Comparison of ENCODE assay signal across 11 mouse cellular contexts in genomic region chr10:60893810-60894147, GRCm38 (mm10).
A peak's percentile ranks its signal among the peaks of the same experiment; 100 is the strongest.
DNase-seq lines count a peak whose midpoint lies in the region; ATAC-seq and TF ChIP-seq lines count a peak whose summit lies in the region.
"Had no signal": no experiment of that assay in that cellular context is flagged by ENCODE, and none has a peak within 500 bp of the region (broad histone marks: within the 10 kb centered on the region; RNA-seq: fewer than 3 reads in every experiment).

No protein-coding gene starts in this region.

- WGBS in lung, embryonic 14.5 days: 30% methylated on average over 4 of the region's 4 CpGs
- WGBS in forebrain, embryonic 14.5 days: 23% methylated on average over 4 of the region's 4 CpGs
- WGBS in midbrain, embryonic 11.5 days: 33% methylated on average over 4 of the region's 4 CpGs

- H3K9ac ChIP-seq in lung, embryonic 14.5 days: no peak overlapping the region
- no peak overlapping the region for H3K9ac ChIP-seq in forebrain, embryonic 14.5 days (ENCODE audit: low read length)
- peak overlapping the region; percentile 39; the same call in 1 of the 2 replicates for H3K9ac ChIP-seq in midbrain, embryonic 11.5 days (ENCODE audit: low read length)
- H3K9ac ChIP-seq: heart, embryonic 12.5 days had no signal

- no peak for ATAC-seq in lung, embryonic 14.5 days (ENCODE audit: insufficient read depth)
- ATAC-seq in forebrain, embryonic 14.5 days: peak; percentile 83
- ATAC-seq in midbrain, embryonic 11.5 days (ENCODE audit: low FRiP score): peak; percentile 90
- ATAC-seq in erythroblast, adult 5-6 weeks (replicated peaks; ENCODE audit: low FRiP score, poor library complexity, severe bottlenecking): no peak

- peak; percentile 32 for DNase-seq in lung, embryonic 14.5 days
- DNase-seq in lung, postnatal 14 days: no peak
- peak; percentile 77 for DNase-seq in forebrain, embryonic 14.5 days (ENCODE audit: low spot score)
- no peak for DNase-seq in midbrain, embryonic 11.5 days (ENCODE audit: low spot score, missing footprints)
- peak; percentile 52 for DNase-seq in retina, embryonic 14.5 days (ENCODE audit: low spot score)
- no peak for DNase-seq in thymus, postnatal 14 days
- no peak for DNase-seq in gastrocnemius, adult 8-10 months (ENCODE audit: low spot score in 2 of 2)
- DNase-seq: cerebellum, postnatal 10 days had no signal

- no peak overlapping the region for H3K4me2 ChIP-seq in lung, embryonic 14.5 days
- peak overlapping the region; percentile 28 for H3K4me2 ChIP-seq in forebrain, embryonic 14.5 days (ENCODE audit: low read length)
- no peak overlapping the region; the same call in 1 of the 2 replicates for H3K4me2 ChIP-seq in midbrain, embryonic 11.5 days

- TF ChIP-seq CTCF in lung, embryonic 14.5 days (IDR thresholded peaks at IDR 0.05; ENCODE audit: low read depth): no peak

- no peaks in the 10 kb centered on the region for H3K36me3 ChIP-seq in lung, embryonic 14.5 days (ENCODE audit: insufficient read depth)
- H3K36me3 ChIP-seq in forebrain, embryonic 14.5 days (ENCODE audit: control insufficient read depth, insufficient read depth, low read length): no peaks in the 10 kb centered on the region
- no peaks in the 10 kb centered on the region for H3K36me3 ChIP-seq in midbrain, embryonic 11.5 days (ENCODE audit: control insufficient read depth, insufficient read depth, low read length)
- H3K36me3 ChIP-seq: heart, embryonic 12.5 days had no signal

- no peak overlapping the region for H3K27ac ChIP-seq in lung, embryonic 14.5 days (ENCODE audit: low read depth)
- H3K27ac ChIP-seq in forebrain, embryonic 14.5 days (ENCODE audit: low read depth, low read length): peak overlapping the region; percentile 44
- H3K27ac ChIP-seq in midbrain, embryonic 11.5 days (ENCODE audit: low read depth, low read length): peak overlapping the region; percentile 16; the same call in 1 of the 2 replicates

- H3K4me3 ChIP-seq in lung, embryonic 14.5 days (ENCODE audit: low read depth, low read length): no peak overlapping the region
- H3K4me3 ChIP-seq in forebrain, embryonic 14.5 days (ENCODE audit: low read depth, low read length): no peak overlapping the region
- no peak overlapping the region for H3K4me3 ChIP-seq in midbrain, embryonic 11.5 days (ENCODE audit: low read depth, low read length)
- H3K4me3 ChIP-seq: erythroblast, embryonic 14.5 days; heart, embryonic 12.5 days had no signal

- no peaks in the 10 kb centered on the region for H3K9me3 ChIP-seq in lung, embryonic 14.5 days (ENCODE audit: low read depth, low read length)
- H3K9me3 ChIP-seq in forebrain, embryonic 14.5 days (replicated peaks; ENCODE audit: control insufficient read depth, low read length): no peaks in the 10 kb centered on the region
- no peaks in the 10 kb centered on the region for H3K9me3 ChIP-seq in midbrain, embryonic 11.5 days (ENCODE audit: control insufficient read depth, low read length)
- H3K9me3 ChIP-seq: heart, embryonic 12.5 days had no signal

- H3K27me3 ChIP-seq in lung, embryonic 14.5 days (ENCODE audit: insufficient read depth, low read length): no peaks in the 10 kb centered on the region
- no peaks in the 10 kb centered on the region for H3K27me3 ChIP-seq in forebrain, embryonic 14.5 days (replicated peaks; ENCODE audit: control insufficient read depth, insufficient read depth, low read length)
- no peaks in the 10 kb centered on the region for H3K27me3 ChIP-seq in midbrain, embryonic 11.5 days (ENCODE audit: control insufficient read depth, insufficient read depth, low read length)
- H3K27me3 ChIP-seq: heart, embryonic 12.5 days had no signal

- no peaks in the 10 kb centered on the region for H3K4me1 ChIP-seq in lung, embryonic 14.5 days (ENCODE audit: insufficient read depth)
- H3K4me1 ChIP-seq in forebrain, embryonic 14.5 days (ENCODE audit: control insufficient read depth, insufficient read depth, low read length): peaks cover 21% of the 10 kb centered on the region
- H3K4me1 ChIP-seq in midbrain, embryonic 11.5 days (ENCODE audit: control insufficient read depth, insufficient read depth, low read length): peaks cover 12% of the 10 kb centered on the region

Comparison
In these comparisons a context has a peak if more than half of its experiments do, and no peak if none do; other contexts are left out.
1. DNase-seq: peak in lung, embryonic 14.5 days (single experiment), forebrain, embryonic 14.5 days (single experiment) and retina, embryonic 14.5 days (single experiment); none in lung, postnatal 14 days (single experiment), midbrain, embryonic 11.5 days (single experiment), thymus, postnatal 14 days (single experiment) and gastrocnemius, adult 8-10 months (0 of 2).
2. ATAC-seq: peak in forebrain, embryonic 14.5 days (single experiment) and midbrain, embryonic 11.5 days (single experiment); none in lung, embryonic 14.5 days (single experiment) and erythroblast, adult 5-6 weeks (single experiment).